In the genomic region with DNA sequence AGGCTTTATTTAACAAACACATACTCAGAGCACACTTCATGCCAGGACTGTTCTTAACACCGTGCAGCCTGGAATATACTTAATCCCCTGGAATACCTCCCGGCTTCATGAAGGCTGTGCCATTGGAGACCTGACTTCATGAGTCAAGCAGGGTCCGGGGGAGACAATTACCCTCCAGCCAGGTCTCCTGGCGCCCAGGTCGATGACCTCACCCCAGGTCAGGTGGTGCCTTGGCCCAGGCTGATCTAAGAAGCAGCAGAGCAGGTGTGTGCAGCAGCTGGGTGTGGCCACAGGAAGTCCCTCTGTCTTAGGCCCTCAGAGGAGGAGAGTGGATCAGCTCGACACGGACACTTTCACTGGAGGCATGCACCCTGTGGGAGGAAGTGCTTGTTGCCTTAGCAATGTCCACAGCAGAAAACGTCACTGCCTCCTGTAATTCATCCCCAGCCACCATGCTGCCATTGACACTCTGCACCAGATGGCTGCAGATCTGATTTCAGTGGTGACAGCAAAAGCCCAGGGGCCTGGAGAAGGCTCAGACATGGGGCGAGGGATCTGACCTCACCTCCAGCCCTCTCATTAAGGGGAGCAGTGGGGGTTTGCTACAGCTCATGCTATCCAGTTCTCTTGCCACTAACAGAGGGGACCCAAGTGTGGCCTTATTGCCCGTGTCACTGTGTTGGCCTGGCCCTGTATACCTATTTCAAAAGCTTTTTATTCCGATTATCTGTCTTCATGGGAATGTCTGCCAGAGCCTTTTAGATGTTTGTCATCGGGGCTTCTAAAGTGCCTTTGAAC, we compare ENCODE assay signal across 8 mouse cellular contexts.
DNase-seq lines count a peak whose midpoint lies in the region; ATAC-seq and TF ChIP-seq lines count a peak whose summit lies in the region.
"Had no signal": no experiment of that assay in that cellular context is flagged by ENCODE, and none has a peak within 500 bp of the region (broad histone marks: within the 10 kb centered on the region; RNA-seq: fewer than 3 reads in every experiment).

No protein-coding gene starts in this region.

- TF ChIP-seq CTCF in lung, embryonic 14.5 days (IDR thresholded peaks at IDR 0.05; ENCODE audit: low read depth) = no peak
- no peak for TF ChIP-seq CTCF in lung, adult 2 months (IDR thresholded peaks at IDR 0.05; ENCODE audit: insufficient read depth, low read length)

- TF ChIP-seq POLR2A in lung, adult 2 months (IDR thresholded peaks at IDR 0.05; ENCODE audit: borderline replicate concordance, extremely low read depth, low read depth, low read length) = no peak

- peaks cover 16% of the 10 kb centered on the region for H3K4me1 ChIP-seq in lung, embryonic 14.5 days (ENCODE audit: insufficient read depth)
- peaks cover 3% of the 10 kb centered on the region; the same call in 1 of the 2 replicates for H3K4me1 ChIP-seq in lung, adult 2 months (ENCODE audit: control insufficient read depth, insufficient read depth, low read length)
- H3K4me1 ChIP-seq in limb, embryonic 15.5 days = peaks cover 11% of the 10 kb centered on the region

- H3K9ac ChIP-seq in lung, embryonic 14.5 days = no peak overlapping the region
- no peak overlapping the region for H3K9ac ChIP-seq in limb, embryonic 15.5 days
- H3K9ac ChIP-seq: embryonic facial prominence, embryonic 12.5 days had no signal

- H3K27me3 ChIP-seq in lung, embryonic 14.5 days (ENCODE audit: insufficient read depth, low read length) = no peaks in the 10 kb centered on the region
- 0 out of 2 replicates have a peak, but pooled peaks cover 16% of the 10 kb centered on the region for H3K27me3 ChIP-seq in limb, embryonic 15.5 days

- H3K9me3 ChIP-seq in lung, embryonic 14.5 days (ENCODE audit: low read depth, low read length) = no peaks in the 10 kb centered on the region
- H3K9me3 ChIP-seq in limb, embryonic 15.5 days = no peaks in the 10 kb centered on the region
- H3K9me3 ChIP-seq: embryonic facial prominence, embryonic 12.5 days had no signal

- no peaks in the 10 kb centered on the region for H3K36me3 ChIP-seq in lung, embryonic 14.5 days (ENCODE audit: insufficient read depth)
- no peaks in the 10 kb centered on the region for H3K36me3 ChIP-seq in limb, embryonic 15.5 days
- H3K36me3 ChIP-seq: embryonic facial prominence, embryonic 12.5 days had no signal

- no peak overlapping the region for H3K27ac ChIP-seq in lung, embryonic 14.5 days (ENCODE audit: low read depth)
- H3K27ac ChIP-seq in limb, embryonic 15.5 days = peak overlapping the region; percentile 63; the same call in 1 of the 2 replicates
- H3K27ac ChIP-seq: embryonic facial prominence, embryonic 12.5 days had no signal

- ATAC-seq in lung, embryonic 14.5 days (ENCODE audit: insufficient read depth) = peak; percentile 76
- ATAC-seq in hematopoietic stem cell, adult 5-6 weeks (replicated peaks in 1 of 2; ENCODE audit: insufficient read depth in 1 of 2, low FRiP score in 2 of 2, low TSS enrichment in 1 of 2, low read depth in 1 of 2, poor library complexity in 2 of 2, severe bottlenecking in 2 of 2) = peak; percentile 16 to 17; a peak in 2 of 4 replicates
- peak; percentile 41; the same call in 1 of the 2 replicates for ATAC-seq in limb, embryonic 15.5 days (ENCODE audit: insufficient number of reproducible peaks, low FRiP score, low TSS enrichment, low read depth)

- H3K4me3 ChIP-seq in lung, embryonic 14.5 days (ENCODE audit: low read depth, low read length) = no peak overlapping the region
- no peak overlapping the region for H3K4me3 ChIP-seq in lung, adult 2 months (replicated peaks; ENCODE audit: extremely low read depth, low read depth, low read length)
- no peak overlapping the region for H3K4me3 ChIP-seq in limb, embryonic 15.5 days
- H3K4me3 ChIP-seq: embryonic facial prominence, embryonic 12.5 days had no signal

- peak; percentile 66 for DNase-seq in lung, embryonic 14.5 days
- no peak for DNase-seq in lung, adult 2 months
- peak; percentile 10 for DNase-seq in skeletal muscle tissue, adult 2 months (ENCODE audit: low read depth, low spot score)
- DNase-seq in MN1 (ENCODE audit: low spot score) (no peak), liver (no peak)

- H3K4me2 ChIP-seq in lung, embryonic 14.5 days = no peak overlapping the region
- no peak overlapping the region for H3K4me2 ChIP-seq in limb, embryonic 15.5 days
- H3K4me2 ChIP-seq: embryonic facial prominence, embryonic 12.5 days had no signal

- 24% methylated on average over 12 of the region's 12 CpGs for WGBS in lung, embryonic 14.5 days
- 30% methylated on average over 12 of the region's 12 CpGs for WGBS in lung, adult 2 months
- 29% methylated on average over 12 of the region's 12 CpGs for WGBS in limb, embryonic 15.5 days

Comparison
In these comparisons a context has a peak if more than half of its experiments do, and no peak if none do; other contexts are left out.
1. DNase-seq: peak in lung, embryonic 14.5 days (single experiment) and skeletal muscle tissue, adult 2 months (single experiment); none in lung, adult 2 months (single experiment), MN1 (single experiment) and liver (single experiment).
2. ATAC-seq: peak in every context shown above with its lines; median percentile 76 in lung, embryonic 14.5 days; 41 in limb, embryonic 15.5 days; 16 in hematopoietic stem cell, adult 5-6 weeks.